Mouse (Mus musculus) kidney, adult 2 months (tissue): ENCODE measurements around the gene Pacs1.

ENCODE experiments used
- CTCF ChIP-seq: fragments of 200-500 bp; conservative IDR thresholded peaks from 2 replicates; pipeline ENCODE4 v1.5.1; 2011; ENCODE audit warnings: low read depth, mild to moderate bottlenecking, control low read depth, low read length, moderate library complexity, mixed read lengths; ENCODE audit not compliant: insufficient read depth, insufficient read length
- POLR2A ChIP-seq: fragments of 200-500 bp; IDR thresholded peaks from one replicate; pipeline ENCODE4 v1.6.1; 2011; ENCODE audit warnings: low read depth, low read length, control low read depth

DNA sequence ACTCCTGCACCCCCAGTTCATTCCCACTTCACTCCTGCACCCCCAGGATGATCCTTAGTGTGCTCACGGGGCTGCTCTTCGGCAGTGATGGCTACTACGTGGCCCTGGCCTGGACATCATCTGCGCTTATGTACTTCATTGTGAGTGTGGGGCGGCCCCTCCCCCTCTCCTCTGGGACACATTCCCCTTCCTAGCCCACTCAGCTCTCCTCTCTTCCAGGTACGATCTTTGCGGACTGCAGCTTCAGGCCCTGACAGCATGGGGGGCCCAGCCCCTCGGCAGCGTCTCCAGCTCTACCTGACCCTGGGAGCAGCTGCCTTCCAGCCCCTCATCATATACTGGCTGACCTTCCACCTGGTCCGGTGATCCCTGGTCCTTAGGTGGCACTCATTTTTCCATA is 180.8 kb downstream of the Pacs1 start:
- TF ChIP-seq POLR2A (no peak), CTCF (no peak)
